Mouse (Mus musculus): ENCODE measurements around the gene Stra6.

- TF ChIP-seq POLR2A (IDR thresholded peaks at IDR 0.05; ENCODE audit: low read depth, low read length) (no peak), ETS1 (conservative IDR thresholded peaks at IDR 0.05; ENCODE audit: low read depth, low read length) (no peak)
Observed at GRCm38 (mm10) chr9:58048621-58049020, 15.0 kb upstream of the Stra6 start.

All from CH12.LX (cell line).